Mouse (Mus musculus) heart, adult 2 months (tissue): ENCODE data around the gene Siva1.

Experiments used
- CTCF ChIP-seq: fragments of 200-600 bp; IDR thresholded peaks from 2 replicates; pipeline ENCODE4 v1.8.1; 2022; ENCODE audit warnings: antibody characterized with exemption, mild to moderate bottlenecking, moderate library complexity
- EP300 ChIP-seq: fragments of 200-500 bp; IDR thresholded peaks from 2 replicates; pipeline ENCODE4 v1.6.1; 2011; ENCODE audit warnings: low read depth, low read length, control low read depth; ENCODE audit not compliant: insufficient read depth
- POLR2A ChIP-seq: fragments of 200-500 bp; IDR thresholded peaks from 2 replicates; pipeline ENCODE4 v1.6.1; 2011; ENCODE audit warnings: mild to moderate bottlenecking, low read depth, low read length, control low read depth; ENCODE audit not compliant: insufficient read depth

DNA sequence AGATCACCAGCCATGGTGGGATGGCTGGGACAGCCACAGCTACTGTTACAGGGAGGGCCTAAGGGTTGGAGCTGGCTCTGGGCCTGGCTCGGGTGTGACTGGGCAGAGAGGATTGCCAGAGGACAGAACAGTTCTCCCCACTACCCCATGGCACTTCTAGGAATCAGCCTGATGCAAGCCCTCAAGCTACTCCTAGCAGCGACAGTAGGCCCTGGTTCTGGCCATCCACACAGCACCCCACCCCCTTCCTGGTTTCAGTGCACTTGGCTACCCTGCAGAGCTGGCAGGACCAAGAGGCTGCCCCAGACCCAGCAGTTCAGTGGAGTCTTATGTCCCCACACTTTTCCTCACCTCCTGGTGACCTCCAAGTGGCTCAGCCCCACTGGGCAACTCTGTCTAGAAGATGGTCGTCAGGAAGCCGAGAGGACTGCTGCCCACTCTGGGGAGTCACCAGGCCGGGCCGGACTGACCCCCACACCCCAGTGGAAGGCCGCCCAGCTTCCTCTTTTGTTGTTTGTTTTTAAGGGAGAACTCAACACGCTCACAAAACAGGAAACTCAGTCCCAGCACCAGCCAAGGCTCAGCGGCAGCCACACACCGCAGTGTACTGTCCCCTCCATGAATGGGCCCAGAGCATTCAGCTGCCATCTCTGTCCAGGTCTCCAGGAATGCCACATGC, 23.3 kb downstream of the Siva1 start:
- TF ChIP-seq CTCF (no peak), POLR2A (no peak), EP300 (peak; percentile 84)
